Mouse (Mus musculus): ENCODE measurements around the gene Epb41l4b. TPM values are rescaled to one million over a fixed set of nuclear protein-coding genes. Genes with fewer than 3 reads are reported as not detected.

Gene Epb41l4b
- polyA plus RNA-seq, 1 experiment from 2014 or later = 1.2 TPM

- Histone ChIP-seq H3K4me2 (ENCODE audit: low read length) (no peak overlapping the region), H3K36me3 (ENCODE audit: control insufficient read depth, insufficient read depth) (no peaks in the 10 kb centered on the region), H3K9me3 (ENCODE audit: control insufficient read depth, low read length) (no peaks in the 10 kb centered on the region), H3K27ac (ENCODE audit: low read length) (no peak overlapping the region), H3K4me3 (replicated peaks; ENCODE audit: low read length) (no peak overlapping the region), H3K4me1 (replicated peaks; ENCODE audit: control insufficient read depth, insufficient read depth, low read length) (peaks cover 18% of the 10 kb centered on the region), H3K9ac (replicated peaks; ENCODE audit: low read depth, low read length) (no peak overlapping the region), H3K27me3 (replicated peaks; ENCODE audit: control insufficient read depth, insufficient read depth, low read length) (no peaks in the 10 kb centered on the region)
- no peak for ATAC-seq
- 63% methylated on average over 1 of the region's 1 CpGs for whole genome bisulfite sequencing
These were observed 200.7 kb downstream of the Epb41l4b start for GRCm38 (mm10) chr4:56942567-56942966.

Other genes with a start within 250 kb of the Epb41l4b start
- 8.3 and 8.7 TPM in 2 replicates for gene Tmem245, start 196.0 kb downstream of the Epb41l4b start, polyA plus RNA-seq (2015; fragmentation: Nextera tagmentation; extraction: Ambion mirVana)
- gene Frrs1l, start 153.0 kb downstream of the Epb41l4b start, polyA plus RNA-seq (2015; fragmentation: Nextera tagmentation; extraction: Ambion mirVana) = 25.3 and 28.6 TPM in 2 replicates
- 1.3 and 2.6 TPM in 2 replicates for gene Ptpn3, start 158.4 kb upstream of the Epb41l4b start, polyA plus RNA-seq (2015; fragmentation: Nextera tagmentation; extraction: Ambion mirVana)